Mouse (Mus musculus): ENCODE measurements around the gene Ppm1h. TPM values are rescaled to one million over a fixed set of nuclear protein-coding genes. Genes with fewer than 3 reads are reported as not detected.

Gene Ppm1h
- total and polyA plus RNA-seq, 3 experiments: 6.9 to 14.9 TPM; not detected in 1

GRCm38 (mm10) chr10:122680387-122681084 is 2.0 kb downstream of the Ppm1h start:
- H3K79me2 ChIP-seq (ENCODE audit: control insufficient read depth, insufficient read depth, low read length, poor library complexity): no peaks in the 10 kb centered on the region
- H3K36me3 ChIP-seq (ENCODE audit: control insufficient read depth in 1 of 2, insufficient read depth in 2 of 2, low read length in 2 of 2): no peaks in the 10 kb centered on the region
- no peak overlapping the region for H3K27ac ChIP-seq (ENCODE audit: control insufficient read depth, low read depth, low read length)
- no peak overlapping the region for H3K9ac ChIP-seq (ENCODE audit: control insufficient read depth, low read depth, low read length, poor library complexity, severe bottlenecking)
- no peaks in the 10 kb centered on the region for H3K4me1 ChIP-seq (ENCODE audit: control insufficient read depth in 1 of 2, insufficient read depth in 2 of 2, low read length in 2 of 2)
- no peak for DNase-seq (ENCODE audit: low read depth, low spot score)
- H3K4me3 ChIP-seq (ENCODE audit: control insufficient read depth in 1 of 2, insufficient read depth in 1 of 2, low read depth in 2 of 2, low read length in 2 of 2): no peak overlapping the region
- H3K9me3 ChIP-seq (replicated peaks; ENCODE audit: insufficient read depth, low read length): no peaks in the 10 kb centered on the region
- TF ChIP-seq MAZ (IDR thresholded peaks at IDR 0.05; ENCODE audit: low read depth, low read length) (no peak), EP300 (IDR thresholded peaks at IDR 0.05; ENCODE audit: low read depth in 1 of 2, low read length in 2 of 2) (no peak), GABPA (IDR thresholded peaks at IDR 0.05; ENCODE audit: low read depth, low read length) (no peak)
- H3K27me3 ChIP-seq (ENCODE audit: control insufficient read depth in 1 of 2, insufficient read depth in 2 of 2, low read length in 2 of 2): no peaks in the 10 kb centered on the region

GRCm38 (mm10) chr10:122681085-122681408 is 2.5 kb downstream of the Ppm1h start:
- Histone ChIP-seq H3K27me3 (ENCODE audit: control insufficient read depth in 1 of 2, insufficient read depth in 2 of 2, low read length in 2 of 2) (no peaks in the 10 kb centered on the region), H3K9me3 (replicated peaks; ENCODE audit: insufficient read depth, low read length) (no peaks in the 10 kb centered on the region), H3K4me1 (ENCODE audit: control insufficient read depth in 1 of 2, insufficient read depth in 2 of 2, low read length in 2 of 2) (no peaks in the 10 kb centered on the region), H3K9ac (ENCODE audit: control insufficient read depth, low read depth, low read length, poor library complexity, severe bottlenecking) (no peak overlapping the region), H3K4me3 (ENCODE audit: control insufficient read depth in 1 of 2, insufficient read depth in 1 of 2, low read depth in 2 of 2, low read length in 2 of 2) (no peak overlapping the region), H3K27ac (ENCODE audit: control insufficient read depth, low read depth, low read length) (no peak overlapping the region), H3K79me2 (ENCODE audit: control insufficient read depth, insufficient read depth, low read length, poor library complexity) (no peaks in the 10 kb centered on the region), H3K36me3 (ENCODE audit: control insufficient read depth in 1 of 2, insufficient read depth in 2 of 2, low read length in 2 of 2) (no peaks in the 10 kb centered on the region)
- no peak for DNase-seq (ENCODE audit: low read depth, low spot score)
- TF ChIP-seq GATA1 (IDR thresholded peaks at IDR 0.05; ENCODE audit: low read depth, low read length) (no peak), ELF1 (IDR thresholded peaks at IDR 0.05; ENCODE audit: low read depth, low read length) (no peak), POLR2AphosphoS2 (IDR thresholded peaks at IDR 0.05; ENCODE audit: low read length) (no peak), ZMIZ1 (IDR thresholded peaks at IDR 0.05; ENCODE audit: low read depth, low read length) (no peak), SIN3A (IDR thresholded peaks at IDR 0.05; ENCODE audit: low read length) (no peak), ZKSCAN1 (IDR thresholded peaks at IDR 0.05; ENCODE audit: low read depth, low read length) (no peak), MYC (IDR thresholded peaks at IDR 0.05; ENCODE audit: low read depth, low read length) (no peak), ZC3H11A (IDR thresholded peaks at IDR 0.05; ENCODE audit: low read depth, low read length) (no peak), CTCF (IDR thresholded peaks at IDR 0.05 in 2 of 3, conservative IDR thresholded peaks at IDR 0.05 in 1 of 3; ENCODE audit: control insufficient read depth in 1 of 3, insufficient read depth in 1 of 3, low read depth in 2 of 3, low read length in 3 of 3, poor library complexity in 1 of 3, severe bottlenecking in 1 of 3) (no peak), TBP (IDR thresholded peaks at IDR 0.05; ENCODE audit: low read depth, low read length) (no peak), USF2 (IDR thresholded peaks at IDR 0.05; ENCODE audit: borderline replicate concordance in 1 of 2, insufficient read depth in 1 of 2, low read depth in 1 of 2, low read length in 2 of 2) (no peak), SMC3 (IDR thresholded peaks at IDR 0.05; ENCODE audit: low read depth, low read length) (no peak), CHD1 (IDR thresholded peaks at IDR 0.05; ENCODE audit: low read depth, low read length) (no peak), GABPA (IDR thresholded peaks at IDR 0.05; ENCODE audit: low read depth, low read length) (no peak), E2F4 (IDR thresholded peaks at IDR 0.05; ENCODE audit: borderline replicate concordance, low read depth, low read length) (no peak), NELFE (IDR thresholded peaks at IDR 0.05; ENCODE audit: low read depth, low read length) (no peak), ZNF384 (IDR thresholded peaks at IDR 0.05; ENCODE audit: low read depth, low read length) (no peak), POLR2A (IDR thresholded peaks at IDR 0.05; ENCODE audit: control insufficient read depth in 1 of 2, insufficient read depth in 1 of 2, low read depth in 1 of 2, low read length in 2 of 2, poor library complexity in 1 of 2) (no peak)
